Mouse (Mus musculus): ENCODE measurements at regions not wholly inside any gene's neighbourhood (a gene's known extent, or its start where the extent isn't known, plus 50 kb on each side); places are given as distances from the start of the nearest gene placed in this dataset.

GRCm38 (mm10) chr3:148572493-148572892 lies 417.9 kb downstream of the Adgrl2 start:
- no peak for TF ChIP-seq CTCF (IDR thresholded peaks at IDR 0.05; ENCODE audit: control insufficient read depth, insufficient read depth, insufficient read length)
- no peak for TF ChIP-seq MAX (IDR thresholded peaks at IDR 0.05)
- TF ChIP-seq MYOD1 (IDR thresholded peaks at IDR 0.05; ENCODE audit: control insufficient read depth, insufficient read length, low read depth): peak; percentile 76
